Comparison of ENCODE assay signal across 18 mouse cellular contexts in genomic region chr16:30559312-30559992, GRCm38 (mm10). TPM values are rescaled to one million over a fixed set of nuclear protein-coding genes. Genes with fewer than 3 reads are reported as not detected.
DNase-seq lines count a peak whose midpoint lies in the region; ATAC-seq and TF ChIP-seq lines count a peak whose summit lies in the region.
"Had no signal": no experiment of that assay in that cellular context is flagged by ENCODE, and none has a peak within 500 bp of the region (broad histone marks: within the 10 kb centered on the region; RNA-seq: fewer than 3 reads in every experiment).

No protein-coding gene starts in this region.

- H3K27me3 ChIP-seq in heart, embryonic 11.5 days (ENCODE audit: control insufficient read depth, insufficient read depth, low read length): no peaks in the 10 kb centered on the region
- H3K27me3 ChIP-seq in kidney, adult 2 months (replicated peaks; ENCODE audit: control insufficient read depth, insufficient read depth, low read length): no peaks in the 10 kb centered on the region
- no peaks in the 10 kb centered on the region for H3K27me3 ChIP-seq in intestine, embryonic 15.5 days (replicated peaks)
- H3K27me3 ChIP-seq: limb, embryonic 13.5 days; stomach, embryonic 15.5 days had no signal

- no peak overlapping the region for H3K4me2 ChIP-seq in heart, embryonic 11.5 days
- H3K4me2 ChIP-seq in intestine, embryonic 15.5 days (replicated peaks): no peak overlapping the region
- H3K4me2 ChIP-seq: limb, embryonic 13.5 days; stomach, embryonic 15.5 days had no signal

- 0 out of 2 replicates have a peak overlapping the region, but pooled peaks have one; percentile 16 for H3K9ac ChIP-seq in heart, embryonic 11.5 days (ENCODE audit: low read depth, low read length)
- no peak overlapping the region for H3K9ac ChIP-seq in ES-E14 (ENCODE audit: insufficient read depth, low read depth, low read length, poor library complexity, severe bottlenecking)
- no peak overlapping the region for H3K9ac ChIP-seq in intestine, embryonic 15.5 days
- H3K9ac ChIP-seq: limb, embryonic 13.5 days; liver, embryonic 14.5 days; stomach, embryonic 15.5 days had no signal

- H3K9me3 ChIP-seq in heart, embryonic 11.5 days (replicated peaks; ENCODE audit: control insufficient read depth, low read length): 0 out of 2 replicates have a peak, but pooled peaks cover 4% of the 10 kb centered on the region
- H3K9me3 ChIP-seq in ES-E14 (ENCODE audit: control insufficient read depth, insufficient read depth, low read depth, low read length): 0 out of 2 replicates have a peak, but pooled peaks cover 3% of the 10 kb centered on the region
- H3K9me3 ChIP-seq in intestine, embryonic 15.5 days: no peaks in the 10 kb centered on the region
- H3K9me3 ChIP-seq: stomach, embryonic 15.5 days had no signal

- intact Hi-C loops in heart, postnatal 25 days (cut with DNase I): no loop called here

- H3K4me1 ChIP-seq in heart, embryonic 11.5 days (ENCODE audit: control insufficient read depth, insufficient read depth, low read length): peaks cover 4% of the 10 kb centered on the region; the same call in 1 of the 2 replicates
- H3K4me1 ChIP-seq in kidney, adult 2 months (ENCODE audit: control insufficient read depth, insufficient read depth, low read length): no peaks in the 10 kb centered on the region
- H3K4me1 ChIP-seq in ES-E14 (ENCODE audit: control insufficient read depth in 2 of 2, insufficient read depth in 2 of 2, low read length in 2 of 2, poor library complexity in 1 of 2): peaks cover 9 to 10% of the 10 kb centered on the region in 2 experiments; a peak in 3 of 4 replicates
- no peaks in the 10 kb centered on the region for H3K4me1 ChIP-seq in intestine, embryonic 15.5 days (replicated peaks)
- H3K4me1 ChIP-seq: limb, embryonic 13.5 days; stomach, embryonic 15.5 days had no signal

- in situ Hi-C loops in ES-E14 (cut with MboI; ENCODE audit: low sequenced_read_pairs in 2 of 2, unreplicated experiment in 2 of 2): no loop called here

- WGBS in heart, embryonic 11.5 days (ENCODE audit: insufficient replicate concordance): 68% methylated on average over 5 of the region's 5 CpGs
- 77% methylated on average over 5 of the region's 5 CpGs for WGBS in kidney, adult 2 months
- WGBS in intestine, embryonic 15.5 days: 69% methylated on average over 5 of the region's 5 CpGs

- no peak for TF ChIP-seq POLR2A in kidney, adult 2 months (IDR thresholded peaks at IDR 0.05; ENCODE audit: low read depth, low read length)

- no peak for TF ChIP-seq CTCF in kidney, adult 2 months (conservative IDR thresholded peaks at IDR 0.05; ENCODE audit: insufficient read depth, insufficient read length, low read depth, low read length)

- H3K27ac ChIP-seq in heart, embryonic 11.5 days (ENCODE audit: low read depth, low read length): peak overlapping the region; percentile 68
- peak overlapping the region; percentile 39 for H3K27ac ChIP-seq in kidney, adult 2 months (ENCODE audit: insufficient read depth, low read depth, low read length)
- peak overlapping the region; percentile 11; the same call in 1 of the 2 replicates for H3K27ac ChIP-seq in ES-E14 (ENCODE audit: insufficient read depth, low read depth, low read length, poor library complexity, severe bottlenecking)
- peak overlapping the region; percentile 57 for H3K27ac ChIP-seq in intestine, embryonic 15.5 days
- H3K27ac ChIP-seq: kidney, postnatal 0 days; limb, embryonic 13.5 days; liver, embryonic 14.5 days; stomach, embryonic 15.5 days had no signal

- no peak overlapping the region for H3K4me3 ChIP-seq in heart, embryonic 11.5 days (ENCODE audit: low read depth, low read length)
- H3K4me3 ChIP-seq in kidney, adult 2 months (ENCODE audit: insufficient read depth, low read depth, low read length): no peak overlapping the region
- no peak overlapping the region for H3K4me3 ChIP-seq in ES-E14 (ENCODE audit: insufficient read depth in 1 of 2, low read depth in 1 of 2, low read length in 2 of 2, poor library complexity in 1 of 2, severe bottlenecking in 1 of 2)
- no peak overlapping the region for H3K4me3 ChIP-seq in intestine, embryonic 15.5 days (replicated peaks)
- H3K4me3 ChIP-seq: limb, embryonic 13.5 days; stomach, embryonic 15.5 days had no signal

- H3K36me3 ChIP-seq in heart, embryonic 11.5 days (ENCODE audit: control insufficient read depth, insufficient read depth, low read length): peaks cover 38% of the 10 kb centered on the region
- H3K36me3 ChIP-seq in kidney, adult 2 months (ENCODE audit: control insufficient read depth, insufficient read depth, low read length): no peaks in the 10 kb centered on the region; the same call in none of the 2 replicates
- H3K36me3 ChIP-seq in ES-E14 (ENCODE audit: control insufficient read depth, insufficient read depth, low read length, poor library complexity, severe bottlenecking): peaks cover 45% of the 10 kb centered on the region
- peaks cover 24% of the 10 kb centered on the region for H3K36me3 ChIP-seq in intestine, embryonic 15.5 days

- ATAC-seq in heart, embryonic 11.5 days (replicated peaks; ENCODE audit: insufficient number of reproducible peaks, low FRiP score, low TSS enrichment): no peak
- peak; percentile 69 for ATAC-seq in intestine, embryonic 15.5 days
- ATAC-seq: hindbrain, embryonic 16.5 days; lung, postnatal 0 days had no signal

- DNase-seq in heart, postnatal 25 days (ENCODE audit: low spot score): no peak
- DNase-seq in kidney, adult 2 months: peak; percentile 15
- no peak for DNase-seq in kidney, adult 9 months
- DNase-seq in ES-E14 (ENCODE audit: low read depth, low spot score): no peak
- no peak for DNase-seq in cerebellum, postnatal 10 days
- DNase-seq: cerebellum, adult 9-11 months; heart, postnatal 36 days; midbrain, embryonic 14.5 days had no signal

TF ChIP-seq in ES-E14, 5 proteins besides CTCF, POLR2A, EP300 and RAD21:
- TF ChIP-seq MAFK (IDR thresholded peaks at IDR 0.05; ENCODE audit: insufficient read depth, low read depth, low read length) (no peak), HCFC1 (IDR thresholded peaks at IDR 0.05; ENCODE audit: borderline replicate concordance, insufficient read depth, low read length) (no peak), ZC3H11A (IDR thresholded peaks at IDR 0.05; ENCODE audit: borderline replicate concordance, low read depth, low read length) (no peak), CHD2 (IDR thresholded peaks at IDR 0.05; ENCODE audit: low read depth, low read length) (no peak), ZNF384 (IDR thresholded peaks at IDR 0.05; ENCODE audit: low read depth, low read length) (no peak)

RNA-seq across cellular contexts. Expression of gene Tmem44, which starts 8.8 kb away (rescaled TPM):
- 16.4 and 17.2 TPM in 2 replicates for polyA plus RNA-seq in heart, embryonic 11.5 days (2014; fragmentation: Nextera tagmentation; extraction: Ambion mirVana)
- total RNA-seq in heart, postnatal 25 days (2021): 1 to 10 TPM; 6.5 to 7.8 TPM
- polyA plus RNA-seq in kidney, adult 2 months (2012; rRNA removed): 6.7 and 9.4 TPM in 2 replicates
- 4.2 and 9.2 TPM in 2 replicates for total RNA-seq in ES-E14 (2012; rRNA removed)
- polyA plus RNA-seq in intestine, embryonic 15.5 days (2015; fragmentation: Nextera tagmentation; extraction: Ambion mirVana): 9.1 and 10.0 TPM in 2 replicates
- total RNA-seq: neutrophil, adult 5-6 weeks had no signal

RNA-seq across cellular contexts. Expression of gene Lsg1, which starts 27.9 kb away (rescaled TPM):
- 47.8 and 51.3 TPM in 2 replicates for polyA plus RNA-seq in heart, embryonic 11.5 days (2014; fragmentation: Nextera tagmentation; extraction: Ambion mirVana)
- 10 to 100 TPM; 16.9 to 18.8 TPM for total RNA-seq in heart, postnatal 25 days (2021)
- 9.1 and 9.4 TPM in 2 replicates for polyA plus RNA-seq in kidney, adult 2 months (2012; rRNA removed)
- total RNA-seq in ES-E14 (2012; rRNA removed): 78.0 and 87.2 TPM in 2 replicates
- polyA plus RNA-seq in intestine, embryonic 15.5 days (2015; fragmentation: Nextera tagmentation; extraction: Ambion mirVana): 55.2 and 57.3 TPM in 2 replicates

RNA-seq across cellular contexts. Expression of gene Fam43a, which starts 40.1 kb away (rescaled TPM):
- 5.7 and 6.6 TPM in 2 replicates for polyA plus RNA-seq in heart, embryonic 11.5 days (2014; fragmentation: Nextera tagmentation; extraction: Ambion mirVana)
- total RNA-seq in heart, postnatal 25 days (2021): 10 to 100 TPM; 25.8 to 31.2 TPM
- 26.4 and 31.4 TPM in 2 replicates for polyA plus RNA-seq in kidney, adult 2 months (2012; rRNA removed)
- total RNA-seq in ES-E14 (2012; rRNA removed): 20.1 and 22.2 TPM in 2 replicates
- polyA plus RNA-seq in intestine, embryonic 15.5 days (2015; fragmentation: Nextera tagmentation; extraction: Ambion mirVana): 12.1 and 12.5 TPM in 2 replicates
- total RNA-seq: G1E had no signal

Comparison
In these comparisons a context has a peak if more than half of its experiments do, and no peak if none do; other contexts are left out.
1. H3K27ac ChIP-seq: peak in every context shown above with its lines; median percentile 68 in heart, embryonic 11.5 days; 57 in intestine, embryonic 15.5 days; 39 in kidney, adult 2 months; 11 in ES-E14.